Mouse (Mus musculus) embryonic facial prominence, embryonic 10.5 days (tissue): ENCODE results near the gene Deaf1. TPM values are rescaled to one million over a fixed set of nuclear protein-coding genes. Genes with fewer than 3 reads are reported as not detected.
A peak's percentile ranks its signal among the peaks of the same experiment; 100 is the strongest.

Source experiments
- DNase-seq: peaks from one replicate; pipeline ENCODE4 v3.0.0-alpha.2; 2017; ENCODE audit warnings: low spot score
- H3K27ac ChIP-seq: fragments of 300-500 bp; sonication (generic); replicated peaks from 2 replicates; pipeline ENCODE4 v1.5.1; 2016; ENCODE audit warnings: mild to moderate bottlenecking
- H3K27me3 ChIP-seq: fragments of 300-500 bp; sonication (generic); replicated peaks from 2 replicates; pipeline ENCODE4 v1.6.1; 2016; ENCODE audit warnings: low read depth, mild to moderate bottlenecking; ENCODE audit not compliant: poor library complexity, severe bottlenecking
- H3K36me3 ChIP-seq: fragments of 300-500 bp; sonication (generic); replicated peaks from 2 replicates; pipeline ENCODE4 v1.6.1; 2016; ENCODE audit warnings: mild to moderate bottlenecking, moderate library complexity
- H3K4me1 ChIP-seq: fragments of 300-500 bp; sonication (generic); 2 replicates; pipeline ENCODE4 v1.6.1; 2016
- H3K4me3 ChIP-seq: fragments of 300-500 bp; sonication (generic); 2 replicates; pipeline ENCODE4 v1.5.1; 2016; ENCODE audit warnings: mild to moderate bottlenecking, moderate library complexity
- H3K9me3 ChIP-seq: fragments of 300-500 bp; sonication (generic); 2 replicates; pipeline ENCODE4 v1.6.1; 2016; ENCODE audit warnings: mild to moderate bottlenecking
- WGBS: fragments of 180-500 bp; shearing (Covaris S2); methylation state at CpG from one replicate; pipeline ENCODE4 v1.1.7; 2016; 5-methylcytosine and 5-hydroxymethylcytosine counted together
- polyA plus RNA-seq: library from polyadenylated mRNA; unstranded; fragments of >200 nt; fragmentation: Nextera tagmentation; extraction: Ambion mirVana; gene quantifications from 2 replicates; pipeline ENCODE4 v1.2.1, GENCODE M21; 2016

Deaf1 gene
- polyA plus RNA-seq, 1 experiment from 2014 or later: 57.9 TPM

GRCm38 (mm10) chr7:141314416-141314815 lies 13.1 kb downstream of the Deaf1 start:
- Histone ChIP-seq H3K27me3 (no peaks in the 10 kb centered on the region), H3K36me3 (peaks cover 100% of the 10 kb centered on the region), H3K4me3 (no peak overlapping the region), H3K27ac (no peak overlapping the region), H3K4me1 (no peaks in the 10 kb centered on the region), H3K9me3 (no peaks in the 10 kb centered on the region)
- DNase-seq: no peak
- WGBS: 94% methylated on average over 2 of the region's 2 CpGs

DNA sequence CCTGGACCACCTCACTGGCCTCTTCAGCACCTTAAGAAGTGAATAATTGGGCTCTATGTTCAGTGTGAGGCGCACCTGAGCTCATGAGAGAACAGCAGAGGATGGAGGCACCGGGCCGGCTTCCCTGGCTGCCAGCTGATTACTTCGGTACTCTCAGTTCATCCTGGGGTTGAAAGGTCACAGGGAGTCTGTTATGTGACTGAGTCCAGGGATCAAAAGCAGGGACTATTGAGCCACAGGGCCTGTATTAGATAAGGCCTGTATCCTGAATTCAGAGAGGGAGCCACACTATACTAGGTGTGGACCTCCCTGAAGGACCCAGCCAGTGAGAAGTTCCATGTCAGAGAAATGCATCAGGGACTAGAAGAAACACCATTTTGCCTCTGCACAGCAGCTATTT lies 23.0 kb downstream of the Deaf1 start:
- no peaks in the 10 kb centered on the region for H3K4me1 ChIP-seq
- no peaks in the 10 kb centered on the region for H3K9me3 ChIP-seq
- WGBS: 91% methylated on average over 4 of the region's 4 CpGs
- no peak overlapping the region for H3K4me3 ChIP-seq
- H3K27ac ChIP-seq: no peak overlapping the region
- no peak for DNase-seq
- peaks cover 100% of the 10 kb centered on the region for H3K36me3 ChIP-seq
- no peaks in the 10 kb centered on the region for H3K27me3 ChIP-seq

GRCm38 (mm10) chr7:141302702-141303268 lies 24.7 kb downstream of the Deaf1 start:
- H3K36me3 ChIP-seq: peaks cover 98% of the 10 kb centered on the region
- DNase-seq: no peak
- WGBS: 81% methylated on average over 1 of the region's 1 CpGs
- no peak overlapping the region for H3K27ac ChIP-seq
- H3K27me3 ChIP-seq: no peaks in the 10 kb centered on the region
- H3K4me3 ChIP-seq: no peak overlapping the region
- H3K4me1 ChIP-seq: no peaks in the 10 kb centered on the region
- H3K9me3 ChIP-seq: no peaks in the 10 kb centered on the region

- Histone ChIP-seq H3K27me3 (peaks cover 3% of the 10 kb centered on the region), H3K27ac (no peak overlapping the region)
- 94% methylated on average over 9 of the region's 9 CpGs for WGBS
These were observed 26.1 kb downstream of the Deaf1 start for GRCm38 (mm10) chr7:141301386-141301785.

DNA sequence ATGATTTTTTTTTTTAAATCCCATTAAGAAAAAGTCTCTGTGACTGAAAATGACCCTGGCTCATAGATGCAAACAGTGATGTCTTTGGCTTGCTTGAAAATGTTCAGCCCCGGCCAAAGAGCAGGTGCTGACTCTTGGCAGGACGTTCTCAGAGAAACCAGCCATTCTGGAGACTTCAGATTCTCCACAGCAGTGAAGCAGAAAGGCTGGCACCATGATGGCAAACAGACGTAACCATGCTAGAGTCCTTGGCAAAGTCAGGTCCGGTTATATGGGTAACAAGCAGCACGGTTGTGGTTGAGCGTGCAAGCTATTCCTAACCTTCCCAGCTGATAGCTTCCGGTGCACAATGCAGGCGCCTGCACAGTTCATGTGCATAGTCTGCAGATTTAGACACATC lies 28.3 kb downstream of the Deaf1 start:
- DNase-seq: no peak
- H3K27ac ChIP-seq: no peak overlapping the region
- H3K36me3 ChIP-seq: peaks cover 84% of the 10 kb centered on the region
- no peak overlapping the region for H3K4me3 ChIP-seq
- no peaks in the 10 kb centered on the region for H3K9me3 ChIP-seq
- H3K4me1 ChIP-seq: peaks cover 7% of the 10 kb centered on the region
- peaks cover 25% of the 10 kb centered on the region for H3K27me3 ChIP-seq
- 92% methylated on average over 8 of the region's 8 CpGs for WGBS

More at GRCm38 (mm10) chr7:141301386-141301785, 26.1 kb downstream of the Deaf1 start:
- peaks cover 98% of the 10 kb centered on the region for H3K36me3 ChIP-seq
- H3K4me1 ChIP-seq: no peaks in the 10 kb centered on the region
- H3K4me3 ChIP-seq: no peak overlapping the region
- no peak for DNase-seq
- H3K9me3 ChIP-seq: no peaks in the 10 kb centered on the region

- no peak for DNase-seq
- 91% methylated on average over 3 of the region's 3 CpGs for WGBS
- H3K27me3 ChIP-seq: peaks cover 36% of the 10 kb centered on the region
- H3K4me3 ChIP-seq: no peak overlapping the region
- H3K27ac ChIP-seq: no peak overlapping the region
- peaks cover 73% of the 10 kb centered on the region for H3K36me3 ChIP-seq
- no peaks in the 10 kb centered on the region for H3K9me3 ChIP-seq
- peaks cover 18% of the 10 kb centered on the region for H3K4me1 ChIP-seq
These were observed 29.4 kb downstream of the Deaf1 start for GRCm38 (mm10) chr7:141297926-141298650.

DNA sequence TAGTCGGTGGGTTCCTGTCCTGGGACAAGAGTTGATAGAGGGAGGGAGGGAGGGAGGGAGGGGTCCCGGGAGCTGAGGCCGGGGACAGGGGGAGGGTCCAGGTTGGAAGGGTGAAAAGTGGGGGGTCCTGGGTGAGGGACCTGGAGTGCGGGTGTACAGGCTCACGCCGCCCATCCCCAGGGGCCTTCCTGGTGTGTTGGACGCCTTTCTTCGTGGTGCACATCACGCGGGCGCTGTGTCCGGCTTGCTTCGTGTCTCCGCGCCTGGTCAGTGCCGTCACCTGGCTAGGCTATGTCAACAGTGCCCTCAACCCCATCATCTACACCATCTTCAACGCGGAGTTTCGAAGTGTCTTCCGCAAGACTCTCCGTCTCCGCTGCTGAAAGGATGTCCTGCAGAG lies 33.0 kb downstream of the Deaf1 start:
- WGBS: 5% methylated on average over 22 of the region's 22 CpGs
- Histone ChIP-seq H3K27me3 (peaks cover 72% of the 10 kb centered on the region), H3K9me3 (no peaks in the 10 kb centered on the region), H3K36me3 (peaks cover 37% of the 10 kb centered on the region), H3K4me1 (peaks cover 36% of the 10 kb centered on the region), H3K4me3 (peak overlapping the region; percentile 70), H3K27ac (no peak overlapping the region)
- no peak for DNase-seq

DNA sequence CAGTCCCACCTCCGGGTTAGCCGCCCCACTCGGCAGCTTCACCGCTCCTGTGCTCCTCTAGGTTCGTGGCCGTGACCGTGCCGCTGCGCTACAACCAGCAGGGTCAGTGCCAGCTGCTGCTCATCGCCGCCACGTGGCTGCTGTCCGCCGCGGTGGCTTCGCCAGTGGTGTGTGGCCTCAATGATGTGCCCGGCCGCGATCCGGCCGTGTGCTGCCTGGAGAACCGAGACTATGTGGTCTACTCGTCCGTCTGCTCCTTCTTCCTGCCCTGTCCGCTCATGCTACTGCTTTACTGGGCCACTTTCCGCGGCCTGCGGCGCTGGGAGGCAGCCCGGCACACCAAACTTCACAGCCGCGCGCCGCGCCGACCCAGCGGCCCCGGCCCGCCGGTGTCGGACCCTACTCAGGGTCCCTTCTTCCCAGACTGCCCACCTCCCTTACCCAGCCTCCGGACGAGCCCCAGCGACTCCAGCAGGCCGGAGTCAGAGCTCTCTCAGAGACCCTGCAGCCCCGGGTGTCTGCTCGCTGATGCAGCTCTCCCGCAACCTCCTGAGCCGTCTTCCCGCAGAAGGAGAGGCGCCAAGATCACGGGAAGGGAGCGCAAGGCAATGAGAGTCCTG lies 33.5 kb downstream of the Deaf1 start:
- WGBS: under 1% methylated on average over 53 of the region's 53 CpGs
- peaks cover 75% of the 10 kb centered on the region for H3K27me3 ChIP-seq

GRCm38 (mm10) chr7:141292583-141293388 lies 34.7 kb downstream of the Deaf1 start:
- H3K27me3 ChIP-seq: peaks cover 77% of the 10 kb centered on the region
- peak; percentile 42 for DNase-seq
- peak overlapping the region; percentile 77; the same call in 1 of the 2 replicates for H3K27ac ChIP-seq
- 28% methylated on average over 15 of the region's 15 CpGs for WGBS
- H3K9me3 ChIP-seq: no peaks in the 10 kb centered on the region
- peak overlapping the region; percentile 70 for H3K4me3 ChIP-seq
- H3K36me3 ChIP-seq: peaks cover 22% of the 10 kb centered on the region
- H3K4me1 ChIP-seq: peaks cover 36% of the 10 kb centered on the region

More for the DNA sequence above, 33.5 kb downstream of the Deaf1 start:
- Histone ChIP-seq H3K9me3 (no peaks in the 10 kb centered on the region), H3K4me3 (peak overlapping the region; percentile 70), H3K27ac (peak overlapping the region; percentile 31), H3K4me1 (peaks cover 36% of the 10 kb centered on the region), H3K36me3 (peaks cover 31% of the 10 kb centered on the region)
- peak; percentile 71 for DNase-seq

DNA sequence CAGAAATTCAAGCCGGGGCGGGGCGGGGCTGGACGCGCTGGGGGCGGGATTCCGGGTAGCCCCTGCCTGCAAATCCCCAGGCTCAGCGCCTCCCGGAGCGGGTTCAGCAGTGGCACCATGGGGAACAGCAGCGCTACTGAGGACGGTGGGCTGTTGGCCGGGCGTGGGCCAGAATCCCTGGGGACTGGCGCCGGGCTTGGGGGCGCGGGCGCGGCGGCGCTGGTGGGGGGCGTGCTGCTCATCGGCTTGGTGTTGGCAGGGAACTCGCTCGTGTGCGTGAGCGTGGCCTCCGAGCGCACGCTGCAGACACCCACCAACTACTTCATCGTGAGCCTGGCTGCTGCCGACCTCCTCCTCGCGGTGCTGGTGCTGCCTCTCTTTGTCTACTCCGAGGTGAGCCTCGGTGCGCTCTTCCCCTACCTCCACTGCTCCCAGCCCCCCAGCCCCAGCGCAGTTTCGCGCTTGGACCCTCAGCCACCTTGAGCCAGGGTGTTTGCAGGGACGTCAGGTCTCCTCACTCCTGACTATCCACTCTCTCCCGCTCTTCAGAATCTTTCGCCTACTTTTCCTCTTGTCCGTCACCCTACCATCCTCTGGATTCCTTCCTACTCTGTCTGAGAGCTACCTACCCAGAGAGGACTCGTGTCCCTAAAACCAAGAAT lies 35.4 kb downstream of the Deaf1 start, which contains the start of gene Drd4:
Gene Drd4 (plus strand): TSS at position 86 of the 662 bp plus-strand sequence.
- Histone ChIP-seq H3K27me3 (peaks cover 77% of the 10 kb centered on the region), H3K9me3 (no peaks in the 10 kb centered on the region), H3K4me3 (peak within 1 kb of the TSS; percentile 70), H3K36me3 (peaks cover 15% of the 10 kb centered on the region), H3K27ac (peak within 1 kb of the TSS; percentile 77), H3K4me1 (peaks cover 36% of the 10 kb centered on the region)
- 1% methylated on average over 46 of the region's 46 CpGs for WGBS
- peak; percentile 84 for DNase-seq

DNA sequence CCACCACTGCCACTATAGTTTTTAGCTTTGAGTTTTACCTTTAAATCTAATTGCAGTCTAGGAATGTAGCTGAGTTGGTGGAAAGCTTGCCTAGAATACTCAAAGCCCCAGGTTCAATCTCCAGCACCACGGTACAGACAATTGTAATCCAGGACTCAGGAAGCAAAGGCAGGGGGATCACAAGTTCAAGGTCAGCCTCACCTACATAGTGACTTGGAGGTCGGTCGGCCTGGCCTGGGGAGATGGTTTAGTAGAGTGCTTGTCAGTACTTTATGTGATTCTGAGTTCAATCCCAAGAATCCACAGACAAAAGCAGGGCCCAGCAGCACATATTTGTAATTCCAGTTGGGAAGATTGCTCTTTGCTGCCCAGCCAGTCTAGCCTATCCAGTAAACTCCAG lies 39.4 kb downstream of the Deaf1 start:
- Histone ChIP-seq H3K27ac (no peak overlapping the region), H3K4me3 (no peak overlapping the region), H3K27me3 (peaks cover 41% of the 10 kb centered on the region), H3K9me3 (no peaks in the 10 kb centered on the region), H3K36me3 (no peaks in the 10 kb centered on the region), H3K4me1 (peaks cover 18% of the 10 kb centered on the region)
- no peak for DNase-seq
- 86% methylated on average over 3 of the region's 3 CpGs for WGBS

DNA sequence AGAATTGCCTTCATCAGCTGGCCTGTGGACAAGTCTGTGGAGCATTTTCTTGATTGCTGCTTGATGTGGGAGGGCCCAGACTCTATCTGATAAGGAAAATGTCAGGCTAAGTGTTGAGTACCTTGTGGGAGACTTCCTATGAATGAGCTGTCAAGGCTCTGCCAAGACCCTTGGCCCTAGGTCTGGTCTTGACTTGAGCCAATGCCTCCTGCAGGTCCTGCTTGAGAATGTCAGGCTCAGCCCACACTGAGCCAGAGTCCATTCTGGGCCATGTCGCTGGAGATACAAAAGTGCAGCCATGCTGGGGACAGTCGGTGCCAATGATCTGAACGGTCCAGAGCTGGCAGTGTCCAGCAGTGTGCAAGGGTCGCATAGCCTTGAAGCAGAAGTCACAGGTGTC lies 44.7 kb downstream of the Deaf1 start:
- H3K4me3 ChIP-seq: no peak overlapping the region
- H3K36me3 ChIP-seq: no peaks in the 10 kb centered on the region
- peaks cover 25% of the 10 kb centered on the region for H3K27me3 ChIP-seq
- no peak overlapping the region for H3K27ac ChIP-seq
- H3K4me1 ChIP-seq: peaks cover 24% of the 10 kb centered on the region
- H3K9me3 ChIP-seq: no peaks in the 10 kb centered on the region
- 87% methylated on average over 4 of the region's 4 CpGs for WGBS
- no peak for DNase-seq
